Mouse (Mus musculus) Muller cell, postnatal 12 days (primary cell): ENCODE results near the gene Fscn3.

Source experiments
- DNase-seq: peaks from one replicate; pipeline ENCODE4 v3.0.0-alpha.2; 2015; ENCODE audit errors: inconsistent ontology term

Gene Fscn3

GRCm38 (mm10) chr6:28427096-28427839 is at the start of gene Fscn3:
Gene Fscn3 (plus strand): TSS chr6:28427789.
- no peak for DNase-seq

- DNase-seq, result no peak
Observed at GRCm38 (mm10) chr6:28381983-28382382, 45.6 kb upstream of the Fscn3 start.

GRCm38 (mm10) chr6:28385169-28385568 is 42.4 kb upstream of the Fscn3 start:
- DNase-seq, result no peak

- DNase-seq, result no peak
Observed at GRCm38 (mm10) chr6:28389038-28389437, 38.6 kb upstream of the Fscn3 start.

- no peak for DNase-seq
Observed at GRCm38 (mm10) chr6:28396051-28396852, 31.3 kb upstream of the Fscn3 start.

GRCm38 (mm10) chr6:28396853-28397457 is 30.6 kb upstream of the Fscn3 start:
- peak; percentile 25 for DNase-seq

- DNase-seq, result peak; percentile 32
Observed at GRCm38 (mm10) chr6:28397681-28398203, 29.8 kb upstream of the Fscn3 start, which contains the start of gene Zfp800. Gene Zfp800 (minus strand): TSS chr6:28398005.

GRCm38 (mm10) chr6:28398726-28399125 is 28.9 kb upstream of the Fscn3 start:
- no peak for DNase-seq

- DNase-seq, result no peak
Observed at GRCm38 (mm10) chr6:28399791-28400190, 27.8 kb upstream of the Fscn3 start.

GRCm38 (mm10) chr6:28410053-28410452 is 17.5 kb upstream of the Fscn3 start:
- no peak for DNase-seq

- no peak for DNase-seq
Observed at GRCm38 (mm10) chr6:28411236-28411635, 16.4 kb upstream of the Fscn3 start.

GRCm38 (mm10) chr6:28416981-28417380 is 10.6 kb upstream of the Fscn3 start:
- DNase-seq, result no peak

- DNase-seq, result no peak
Observed at GRCm38 (mm10) chr6:28418449-28418848, 9.1 kb upstream of the Fscn3 start.

- DNase-seq, result peak; percentile 48
Observed at GRCm38 (mm10) chr6:28419673-28420072, 7.9 kb upstream of the Fscn3 start.

- no peak for DNase-seq
Observed at GRCm38 (mm10) chr6:28420361-28420760, 7.2 kb upstream of the Fscn3 start.

GRCm38 (mm10) chr6:28420865-28421264 is 6.7 kb upstream of the Fscn3 start:
- no peak for DNase-seq

- peak; percentile 98 for DNase-seq
Observed at GRCm38 (mm10) chr6:28421469-28422000, 6.1 kb upstream of the Fscn3 start.

- DNase-seq, result no peak
Observed at GRCm38 (mm10) chr6:28422651-28423290, 4.8 kb upstream of the Fscn3 start.

- peak; percentile 94 for DNase-seq
Observed at GRCm38 (mm10) chr6:28423313-28423712, 4.3 kb upstream of the Fscn3 start, which contains the start of gene Arf5. Gene Arf5 (plus strand): TSS chr6:28423560.

GRCm38 (mm10) chr6:28423767-28424695 is 3.6 kb upstream of the Fscn3 start:
- peak; percentile 70 for DNase-seq
